Mouse (Mus musculus): ENCODE results near the gene Gipc2.
A peak's percentile ranks its signal among the peaks of the same experiment; 100 is the strongest.

Gipc2 gene

GRCm38 (mm10) chr3:152069001-152069400, 97.0 kb downstream of the Gipc2 start:
- no peak for DNase-seq (ENCODE audit: low spot score)

GRCm38 (mm10) chr3:152068311-152068710, 97.7 kb downstream of the Gipc2 start:
- no peak for DNase-seq (ENCODE audit: low spot score)

GRCm38 (mm10) chr3:152066696-152067095, 99.3 kb downstream of the Gipc2 start:
- DNase-seq (ENCODE audit: low spot score) = peak; percentile 1

- no peak for DNase-seq (ENCODE audit: low spot score)
These were observed 100.2 kb downstream of the Gipc2 start for GRCm38 (mm10) chr3:152065806-152066205.

- no peak for DNase-seq (ENCODE audit: low spot score)
These were observed 101.9 kb downstream of the Gipc2 start for GRCm38 (mm10) chr3:152064166-152064565.

GRCm38 (mm10) chr3:152062806-152063205, 103.2 kb downstream of the Gipc2 start:
- no peak for DNase-seq (ENCODE audit: low spot score)

- no peak for DNase-seq (ENCODE audit: low spot score)
These were observed 104.9 kb downstream of the Gipc2 start for GRCm38 (mm10) chr3:152061145-152061544.

GRCm38 (mm10) chr3:152058235-152058634, 107.8 kb downstream of the Gipc2 start:
- no peak for DNase-seq (ENCODE audit: low spot score)

- DNase-seq (ENCODE audit: low spot score) = no peak
These were observed 111.8 kb downstream of the Gipc2 start for GRCm38 (mm10) chr3:152054260-152054659.

GRCm38 (mm10) chr3:152051959-152052358, 114.1 kb downstream of the Gipc2 start:
- no peak for DNase-seq (ENCODE audit: low spot score)

- no peak for DNase-seq (ENCODE audit: low spot score)
These were observed 118.1 kb downstream of the Gipc2 start for GRCm38 (mm10) chr3:152047914-152048313.

- no peak for DNase-seq (ENCODE audit: low spot score)
These were observed 119.1 kb downstream of the Gipc2 start for GRCm38 (mm10) chr3:152046895-152047294.
